Mouse (Mus musculus) heart, embryonic 12.5 days (tissue): ENCODE measurements at regions not wholly inside any gene's neighbourhood (a gene's known extent, or its start where the extent isn't known, plus 50 kb on each side); places are given as distances from the start of the nearest gene placed in this dataset.

Experiments
- ATAC-seq: fragments of 200-750 bp; cut with Nextera tagmentation; 2 replicates; pipeline ENCODE4 v1.8.0; 2017; ENCODE audit warnings: moderate TSS enrichment, moderate library complexity; ENCODE audit not compliant: insufficient number of reproducible peaks, low FRiP score
- H3K27ac ChIP-seq: fragments of 300-500 bp; sonication (generic); 2 replicates; pipeline ENCODE4 v1.5.1; 2016; ENCODE audit warnings: mild to moderate bottlenecking, moderate library complexity; ENCODE audit not compliant: poor library complexity, severe bottlenecking
- H3K27me3 ChIP-seq: fragments of 300-500 bp; sonication (generic); replicated peaks from 2 replicates; pipeline ENCODE4 v1.6.1; 2016; ENCODE audit warnings: mild to moderate bottlenecking, moderate library complexity
- H3K36me3 ChIP-seq: fragments of 300-500 bp; sonication (generic); 2 replicates; pipeline ENCODE4 v1.6.1; 2016; ENCODE audit warnings: mild to moderate bottlenecking, moderate library complexity
- H3K4me1 ChIP-seq: fragments of 300-500 bp; sonication (generic); replicated peaks from 2 replicates; pipeline ENCODE4 v1.6.1; 2016; ENCODE audit warnings: mild to moderate bottlenecking
- H3K4me2 ChIP-seq: fragments of 300-500 bp; sonication (generic); 2 replicates; pipeline ENCODE4 v1.6.1; 2016; ENCODE audit warnings: mild to moderate bottlenecking, moderate library complexity
- H3K4me3 ChIP-seq: fragments of 300-500 bp; sonication (generic); 2 replicates; pipeline ENCODE4 v1.5.1; 2016; ENCODE audit warnings: mild to moderate bottlenecking
- H3K9ac ChIP-seq: fragments of 300-500 bp; sonication (generic); 2 replicates; pipeline ENCODE4 v1.6.1; 2016; ENCODE audit warnings: mild to moderate bottlenecking, moderate library complexity
- H3K9me3 ChIP-seq: fragments of 300-500 bp; sonication (generic); replicated peaks from 2 replicates; pipeline ENCODE4 v1.6.1; 2016; ENCODE audit warnings: mild to moderate bottlenecking, moderate library complexity
- WGBS: fragments of 180-500 bp; shearing (Covaris S2); methylation state at CpG from one replicate; pipeline ENCODE4 v1.1.7; 2016; 5-methylcytosine and 5-hydroxymethylcytosine counted together

GRCm38 (mm10) chr11:45799732-45800386 is 52.0 kb upstream of the Clint1 start:
- Histone ChIP-seq H3K4me3 (no peak overlapping the region), H3K36me3 (no peaks in the 10 kb centered on the region), H3K27me3 (no peaks in the 10 kb centered on the region), H3K4me1 (peaks cover 15% of the 10 kb centered on the region), H3K4me2 (peak overlapping the region; percentile 20), H3K9ac (no peak overlapping the region), H3K27ac (no peak overlapping the region), H3K9me3 (no peaks in the 10 kb centered on the region)
- ATAC-seq, result no peak
- WGBS, result 40% methylated on average over 9 of the region's 9 CpGs
